Mouse (Mus musculus) brain, embryonic 14.5 days (tissue): Measurements from ENCODE around the gene Bmp8a.

Source experiments
- CTCF ChIP-seq: fragments of 200-500 bp; IDR thresholded peaks from 2 replicates; pipeline ENCODE4 v1.5.1; 2012; ENCODE audit warnings: inconsistent platforms, mild to moderate bottlenecking, moderate library complexity, borderline replicate concordance; ENCODE audit not compliant: insufficient read depth, insufficient read length; ENCODE audit errors: extremely low read depth
- POLR2A ChIP-seq: fragments of 200-500 bp; IDR thresholded peaks from 2 replicates; pipeline ENCODE4 v1.6.1; 2012; ENCODE audit warnings: mild to moderate bottlenecking, inconsistent platforms, borderline replicate concordance; ENCODE audit not compliant: poor library complexity, insufficient read depth, insufficient read length, severe bottlenecking; ENCODE audit errors: extremely low read depth

DNA sequence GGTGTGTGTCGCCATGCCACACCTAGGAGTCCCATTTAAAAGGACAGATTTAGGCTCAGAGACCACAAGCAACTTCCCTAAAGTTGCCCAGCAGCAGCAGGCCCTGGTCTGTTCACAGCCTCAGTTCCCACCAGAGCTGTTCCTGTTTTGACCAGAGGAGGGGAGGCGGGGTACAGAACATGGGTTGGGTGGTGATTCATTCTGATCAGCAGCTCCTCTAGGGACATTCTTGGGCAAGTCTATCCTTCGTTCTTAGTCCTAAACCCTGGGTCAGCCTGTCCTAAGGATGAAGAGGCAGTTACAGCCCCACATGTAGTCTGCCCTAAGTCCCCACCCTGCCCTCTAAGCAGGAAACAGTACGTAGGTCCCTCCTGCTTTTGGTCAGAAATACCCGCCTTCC, 2.8 kb downstream of the Bmp8a start:
- TF ChIP-seq CTCF, result no peak
- TF ChIP-seq POLR2A, result no peak
